Mouse (Mus musculus): ENCODE data around the gene Crygd. TPM values are rescaled to one million over a fixed set of nuclear protein-coding genes. Genes with fewer than 3 reads are reported as not detected.

Crygd gene
- total RNA-seq, 2 experiments from 2014 or later: not detected

DNA sequence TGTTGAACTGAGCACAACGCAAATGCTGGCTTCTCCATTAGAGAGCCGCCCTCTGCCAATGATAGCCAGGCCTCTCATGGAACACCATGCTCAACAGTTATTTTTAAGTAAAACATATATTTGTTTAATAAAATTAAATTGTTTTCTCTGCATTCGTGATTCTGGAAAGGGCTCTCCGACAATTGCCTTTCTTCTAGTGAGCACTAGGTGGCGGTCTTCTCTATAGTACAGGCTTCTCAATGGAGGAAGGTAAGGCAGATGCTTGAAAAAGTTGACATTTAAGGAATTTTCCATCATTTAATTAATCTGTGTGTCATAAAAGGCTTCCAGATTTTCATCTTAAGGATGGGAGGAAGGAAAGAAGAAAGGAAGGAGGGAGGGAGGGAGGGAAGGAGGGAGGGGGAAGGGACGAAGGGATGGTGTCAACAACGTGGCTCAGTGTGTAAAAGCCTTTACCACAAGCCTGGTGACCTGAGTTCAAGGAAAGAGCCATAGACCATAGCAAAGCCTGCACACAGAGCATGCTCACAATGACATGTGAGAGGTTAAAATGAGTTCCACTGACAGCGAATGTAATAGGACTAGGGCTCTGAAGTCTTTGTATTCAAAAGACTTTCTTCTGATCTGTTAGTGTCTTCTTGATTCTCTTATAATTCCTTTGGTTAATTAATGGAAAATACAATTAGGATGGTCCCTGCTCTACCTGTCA, 16.7 kb downstream of the Crygd start:
- peak; percentile 16 to 52 for DNase-seq (ENCODE audit: low spot score in 2 of 2)

DNA sequence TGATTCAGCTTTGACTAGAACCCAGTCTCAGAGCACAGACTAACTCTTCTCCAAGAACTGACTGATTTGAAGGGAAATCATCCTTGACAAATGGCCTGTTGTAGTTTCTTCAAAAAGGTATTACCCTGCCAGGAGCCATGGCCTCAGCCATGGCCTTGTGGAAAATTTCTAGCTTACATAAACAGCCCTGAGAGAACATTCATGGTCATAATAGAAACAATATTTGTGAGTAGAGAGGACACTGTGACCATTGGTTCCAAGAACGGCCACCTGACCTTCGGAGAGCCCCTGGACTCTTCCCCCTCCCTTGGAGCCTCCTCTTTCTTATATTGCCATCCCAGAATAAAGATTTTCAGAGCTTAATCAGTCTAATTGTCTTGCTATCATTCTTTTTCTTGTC, 19.8 kb downstream of the Crygd start:
- DNase-seq (ENCODE audit: low spot score in 2 of 2): no peak

DNA sequence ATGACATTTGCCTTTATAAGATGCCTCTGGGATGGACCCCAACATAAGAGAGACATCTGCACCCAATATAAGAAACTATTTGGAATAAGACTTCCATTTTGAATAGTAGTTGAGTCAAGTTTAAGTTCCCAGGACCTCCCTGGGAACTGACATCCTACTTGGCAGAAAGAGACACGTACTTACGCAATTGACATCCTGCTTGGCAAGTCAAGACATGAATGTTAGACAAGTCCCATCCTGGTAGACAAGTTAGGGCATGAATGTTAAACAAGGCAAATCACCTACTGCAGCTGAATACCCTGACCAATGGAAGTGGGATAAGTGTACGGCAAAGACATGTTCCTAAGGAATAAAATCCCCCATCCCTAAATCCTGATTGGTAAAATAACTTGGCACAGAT, 21.4 kb downstream of the Crygd start:
- DNase-seq (ENCODE audit: low spot score in 2 of 2): no peak

DNA sequence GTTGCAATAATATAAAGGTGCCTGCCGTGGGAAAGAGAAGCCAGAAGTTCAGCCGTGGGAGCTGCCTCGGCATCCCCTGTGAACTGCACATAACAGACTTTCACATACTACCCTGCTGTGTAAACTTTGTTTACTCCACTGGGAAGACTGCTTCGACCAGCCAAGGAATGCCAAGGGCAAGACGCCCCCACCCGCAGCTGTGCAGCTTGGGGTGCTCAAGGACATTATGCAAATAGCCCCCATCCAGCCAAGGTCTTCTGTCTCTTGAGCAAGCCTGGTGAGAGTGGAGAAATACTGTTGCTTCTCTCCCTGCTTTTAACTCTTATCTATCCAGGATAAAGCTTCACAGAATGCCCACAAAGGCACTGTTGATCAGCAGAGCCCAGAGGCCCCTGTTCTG, 22.4 kb downstream of the Crygd start:
- no peak for DNase-seq (ENCODE audit: low spot score in 2 of 2)

DNA sequence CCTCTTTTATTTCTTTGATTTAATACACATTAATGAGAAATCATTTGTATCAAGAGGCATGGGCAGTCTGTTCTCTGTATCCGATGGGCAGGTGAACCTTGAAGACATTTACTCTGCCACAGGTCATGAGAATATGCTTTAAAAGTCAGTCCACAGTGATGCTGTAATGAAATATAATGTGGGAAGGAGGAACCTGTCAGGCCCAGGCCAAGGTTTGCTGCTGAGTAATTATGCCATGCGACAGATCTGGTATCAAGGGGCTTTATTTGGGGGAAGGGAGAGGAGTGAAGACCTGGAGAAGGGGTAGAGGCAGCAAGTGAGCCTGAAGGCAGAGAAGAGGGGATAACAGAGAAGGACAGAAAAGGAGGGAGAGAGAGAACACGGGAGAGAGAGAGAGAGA, 23.6 kb downstream of the Crygd start:
- DNase-seq (ENCODE audit: low spot score in 2 of 2): no peak

DNA sequence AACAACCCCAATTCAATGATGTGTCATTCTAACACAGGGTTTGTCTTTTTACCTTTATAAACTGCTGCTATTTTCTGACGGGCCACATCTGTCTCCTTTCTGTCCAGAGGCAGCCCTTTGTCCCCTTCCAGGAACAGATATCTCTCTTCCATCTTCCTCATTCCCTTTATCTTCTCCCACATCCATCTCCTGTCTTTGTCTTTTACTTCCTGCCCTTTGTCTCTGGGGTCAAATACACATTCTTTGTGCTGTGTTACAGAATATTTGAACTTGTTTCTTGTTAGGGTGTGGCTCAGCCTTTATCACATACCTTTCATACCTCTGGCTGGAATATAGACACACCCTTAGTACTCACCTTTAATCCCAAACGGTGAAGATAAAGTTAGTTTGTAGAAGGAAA, 25.7 kb downstream of the Crygd start:
- DNase-seq (ENCODE audit: low spot score in 2 of 2): no peak

DNA sequence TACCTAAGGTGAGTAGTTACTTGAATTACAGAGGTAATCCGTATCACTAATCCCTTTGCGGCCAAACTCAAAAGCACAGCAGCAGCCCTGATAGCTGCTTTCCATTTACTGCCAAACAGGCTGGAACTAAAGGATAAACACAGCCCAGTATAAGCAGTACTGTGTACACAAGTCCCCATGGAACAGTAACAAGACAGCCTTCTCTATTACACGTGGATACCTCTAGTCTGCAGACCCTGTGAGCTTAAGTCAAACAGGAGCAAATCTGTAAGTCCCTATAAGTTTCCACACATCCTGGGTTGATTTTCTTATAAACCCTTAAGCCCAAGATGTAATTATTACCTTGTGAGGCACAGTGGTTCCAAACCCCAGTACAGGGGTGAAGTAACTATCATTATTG, 27.7 kb downstream of the Crygd start:
- DNase-seq (ENCODE audit: low spot score in 2 of 2): no peak

DNA sequence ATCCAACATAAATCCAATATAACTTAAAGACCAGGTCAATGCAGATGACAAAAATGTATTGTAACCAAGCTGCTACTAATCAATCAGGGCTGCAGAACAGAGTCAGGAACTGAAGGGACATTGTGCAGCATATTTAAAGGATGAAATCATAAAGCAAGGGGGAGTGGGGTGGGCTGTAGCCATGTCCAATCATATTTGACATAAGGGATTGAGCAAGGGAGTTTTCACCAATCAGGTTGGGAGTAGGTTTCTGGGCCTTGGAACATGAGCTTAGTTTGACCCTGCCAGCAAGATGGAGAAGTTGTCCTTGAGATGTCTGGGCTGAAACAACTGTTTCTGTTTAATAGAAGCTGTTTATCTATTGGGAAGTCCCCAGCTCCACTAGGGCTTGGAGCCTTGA, 30.6 kb downstream of the Crygd start, which contains the start of gene Akr1cl:
Gene Akr1cl, minus strand, starts transcription at position 119 of the 400 bp plus-strand sequence.
- DNase-seq (ENCODE audit: low spot score in 2 of 2): no peak

DNA sequence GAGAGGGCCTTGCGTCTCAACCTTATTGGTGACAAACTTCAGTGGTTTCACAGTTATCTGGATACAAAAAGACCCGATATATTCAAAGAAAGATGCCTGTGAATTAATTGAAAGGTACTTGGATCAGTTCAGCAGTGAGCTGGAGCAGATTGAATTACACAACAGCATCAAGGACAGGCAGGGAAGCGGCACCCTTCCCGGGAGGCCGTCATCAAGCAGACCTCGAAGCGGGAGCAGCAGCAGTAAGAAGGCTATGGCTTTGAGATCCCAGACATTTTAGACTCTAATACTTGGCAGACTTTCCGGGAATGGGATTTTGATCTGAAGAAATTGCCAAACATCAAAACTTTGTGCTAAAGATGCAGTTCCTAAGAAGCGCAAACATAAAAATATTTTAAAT, 35.0 kb downstream of the Crygd start:
- no peak for DNase-seq (ENCODE audit: low spot score in 2 of 2)

DNA sequence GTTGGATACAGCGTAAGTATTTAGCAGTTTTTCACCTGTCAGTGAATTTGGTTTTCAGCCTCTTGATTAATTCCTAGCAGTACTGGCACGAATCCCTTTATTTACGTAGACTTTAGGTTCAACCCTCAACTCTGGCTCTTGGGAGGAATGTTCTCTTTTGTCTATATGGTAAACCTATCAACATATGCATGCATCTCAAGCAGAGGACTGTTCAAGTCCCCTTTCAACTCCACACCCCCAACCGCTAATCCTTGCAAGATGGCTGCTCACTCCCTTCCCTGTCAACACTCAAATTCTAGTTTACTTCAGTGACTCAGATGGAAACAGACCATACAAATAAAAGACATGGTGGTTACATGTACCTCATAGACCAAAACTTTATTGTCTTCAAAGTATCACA, 50.5 kb downstream of the Crygd start:
- no peak for DNase-seq (ENCODE audit: low spot score in 2 of 2)

Other genes starting within 250 kb of the Crygd start
- 10 to 100 TPM; 25.0 to 29.3 TPM for gene Plekhm3, start 106.6 kb downstream of the Crygd start, total RNA-seq (2021)
- not detected for gene Akr1cl, start 30.7 kb downstream of the Crygd start, total RNA-seq (2021)
- not detected for gene Cryge, start 12.3 kb downstream of the Crygd start, total RNA-seq (2021)
- gene Crygc, start 10.2 kb upstream of the Crygd start, total RNA-seq (2021): not detected
- gene Crygb, start 18.8 kb upstream of the Crygd start, total RNA-seq (2021): not detected
- under 1 TPM in 1 of 2 experiments, not detected in 1; 0.65 TPM for gene Cryga, start 39.9 kb upstream of the Crygd start, total RNA-seq (2021)
- 1 to 10 TPM in 1 of 2 experiments, under 1 TPM in 1; 0.60 to 1.3 TPM for gene Gm28845, start 56.1 kb upstream of the Crygd start, total RNA-seq (2021)
- 10 to 100 TPM; 15.1 to 18.1 TPM for gene D630023F18Rik, start 59.8 kb upstream of the Crygd start, total RNA-seq (2021)
- gene Idh1, start 123.0 kb upstream of the Crygd start, total RNA-seq (2021): 10 to 100 TPM; 96.3 to 98.4 TPM
- gene Pikfyve, start 123.2 kb upstream of the Crygd start, total RNA-seq (2021): 10 to 100 TPM; 38.9 to 39.0 TPM
- gene Pth2r, start 218.6 kb upstream of the Crygd start, total RNA-seq (2021): under 1 TPM; 0.74 to 0.79 TPM

Measured in layer of hippocampus, postnatal 14 days (tissue).